Mouse (Mus musculus) MEL (cell line): ENCODE data around the gene Igsf9b. TPM values are rescaled to one million over a fixed set of nuclear protein-coding genes. Genes with fewer than 3 reads are reported as not detected.

ENCODE experiments used
- DNase-seq: peaks from one replicate; pipeline ENCODE4 v3.0.0; 2011; ENCODE audit warnings: low read depth, low spot score
- H3K27ac ChIP-seq: 2 replicates; pipeline ENCODE4 v1.5.1; 2012; ENCODE audit warnings: low read depth, mild to moderate bottlenecking, control low read depth, low read length, moderate library complexity; ENCODE audit not compliant: control insufficient read depth
- H3K27me3 ChIP-seq, 2 experiments: fragments of 150-350 bp in 1 of 2; sonication (generic) in 1 of 2; 2 replicates each; pipeline ENCODE4 v1.6.1; 2012; ENCODE audit warnings: low read length in 2 of 2, mild to moderate bottlenecking in 2 of 2, improper control_type of control experiment in 1 of 2, moderate library complexity in 1 of 2; ENCODE audit not compliant: insufficient read depth in 2 of 2, control insufficient read depth in 1 of 2
- H3K36me3 ChIP-seq, 2 experiments: 2 replicates each; pipeline ENCODE4 v1.6.1; 2012 to 2014; ENCODE audit warnings: low read length in 2 of 2, improper control_type of control experiment in 1 of 2, inconsistent platforms in 1 of 2, mild to moderate bottlenecking in 1 of 2; ENCODE audit not compliant: insufficient read depth in 2 of 2, control insufficient read depth in 1 of 2
- H3K4me1 ChIP-seq, 2 experiments: fragments of 150-350 bp in 1 of 2; sonication (generic) in 1 of 2; 2 replicates each; pipeline ENCODE4 v1.6.1; 2012; ENCODE audit warnings: low read length in 2 of 2, improper control_type of control experiment in 1 of 2, mild to moderate bottlenecking in 1 of 2; ENCODE audit not compliant: insufficient read depth in 2 of 2, control insufficient read depth in 1 of 2
- H3K4me3 ChIP-seq, 2 experiments: fragments of 150-350 bp in 1 of 2; sonication (generic) in 1 of 2; 2 replicates each; pipeline ENCODE4 v1.5.1; 2012; ENCODE audit warnings: low read depth in 2 of 2, low read length in 2 of 2, mild to moderate bottlenecking in 2 of 2, moderate library complexity in 2 of 2, control low read depth in 1 of 2, improper control_type of control experiment in 1 of 2; ENCODE audit not compliant: control insufficient read depth in 1 of 2, insufficient read depth in 1 of 2
- H3K79me2 ChIP-seq: 2 replicates; pipeline ENCODE4 v1.6.1; 2012; ENCODE audit warnings: mild to moderate bottlenecking, low read length, moderate library complexity; ENCODE audit not compliant: control insufficient read depth, poor library complexity, insufficient read depth
- H3K9ac ChIP-seq: 2 replicates; pipeline ENCODE4 v1.6.1; 2012; ENCODE audit warnings: low read depth, mild to moderate bottlenecking, control low read depth, low read length, moderate library complexity; ENCODE audit not compliant: control insufficient read depth, poor library complexity, severe bottlenecking
- H3K9me3 ChIP-seq: fragments of 150-350 bp; sonication (generic); replicated peaks from 2 replicates; pipeline ENCODE4 v1.6.1; 2012; ENCODE audit warnings: mild to moderate bottlenecking, low read length, improper control_type of control experiment, moderate library complexity; ENCODE audit not compliant: insufficient read depth
- CHD2 ChIP-seq: IDR thresholded peaks from 2 replicates; pipeline ENCODE4 v1.6.1; 2011; ENCODE audit warnings: low read length, improper control_type of control experiment
- CTCF ChIP-seq, 3 experiments: IDR thresholded peaks in 2 of 3; conservative IDR thresholded peaks in 1 of 3; 2 replicates each; pipeline ENCODE4 v1.5.1; 2011 to 2012; ENCODE audit warnings: low read length in 3 of 3, low read depth in 2 of 3, mild to moderate bottlenecking in 2 of 3, improper control_type of control experiment in 1 of 3, inconsistent platforms in 1 of 3, mixed read lengths in 1 of 3, moderate library complexity in 1 of 3; ENCODE audit not compliant: control insufficient read depth in 1 of 3, insufficient read depth in 1 of 3, poor library complexity in 1 of 3, severe bottlenecking in 1 of 3
- E2F4 ChIP-seq: IDR thresholded peaks from 2 replicates; pipeline ENCODE4 v1.6.1; 2011; ENCODE audit warnings: low read depth, low read length, improper control_type of control experiment, borderline replicate concordance
- ELF1 ChIP-seq: IDR thresholded peaks from 2 replicates; pipeline ENCODE4 v1.6.1; 2014; ENCODE audit warnings: low read depth, mild to moderate bottlenecking, inconsistent platforms, low read length, improper control_type of control experiment, moderate library complexity
- EP300 ChIP-seq, 2 experiments: IDR thresholded peaks; 2 replicates each; pipeline ENCODE4 v1.6.1; 2011; ENCODE audit warnings: improper control_type of control experiment in 2 of 2, low read length in 2 of 2, low read depth in 1 of 2, mild to moderate bottlenecking in 1 of 2
- ETS1 ChIP-seq: IDR thresholded peaks from 2 replicates; pipeline ENCODE4 v1.6.1; 2012; ENCODE audit warnings: low read depth, mild to moderate bottlenecking, inconsistent platforms, low read length, improper control_type of control experiment, moderate library complexity
- GATA1 ChIP-seq: IDR thresholded peaks from 2 replicates; pipeline ENCODE4 v1.6.1; 2011; ENCODE audit warnings: low read depth, low read length, improper control_type of control experiment
- JUND ChIP-seq: IDR thresholded peaks from 2 replicates; pipeline ENCODE4 v1.6.1; 2011; ENCODE audit warnings: low read depth, mild to moderate bottlenecking, improper control_type of control experiment, low read length
- KAT2A ChIP-seq: conservative IDR thresholded peaks from 2 replicates; pipeline ENCODE4 v1.6.1; 2012; ENCODE audit warnings: low read depth, low read length, improper control_type of control experiment, inconsistent platforms
- MAFK ChIP-seq: IDR thresholded peaks from 2 replicates; pipeline ENCODE4 v1.6.1; 2011; ENCODE audit warnings: low read depth, mild to moderate bottlenecking, low read length, improper control_type of control experiment, borderline replicate concordance
- MAZ ChIP-seq: IDR thresholded peaks from 2 replicates; pipeline ENCODE4 v1.6.1; 2012; ENCODE audit warnings: low read depth, mild to moderate bottlenecking, inconsistent platforms, low read length, improper control_type of control experiment
- MYB ChIP-seq: IDR thresholded peaks from 2 replicates; pipeline ENCODE4 v1.6.1; 2011; ENCODE audit warnings: mild to moderate bottlenecking, low read depth, low read length, improper control_type of control experiment
- MYC ChIP-seq: IDR thresholded peaks from 2 replicates; pipeline ENCODE4 v1.6.1; 2011; ENCODE audit warnings: low read depth, mild to moderate bottlenecking, low read length, improper control_type of control experiment, moderate library complexity
- NELFE ChIP-seq: IDR thresholded peaks from 2 replicates; pipeline ENCODE4 v1.6.1; 2011; ENCODE audit warnings: low read depth, low read length, improper control_type of control experiment
- POLR2A ChIP-seq, 2 experiments: IDR thresholded peaks; 2 replicates each; pipeline ENCODE4 v1.6.1; 2011 to 2012; ENCODE audit warnings: low read length in 2 of 2, mild to moderate bottlenecking in 2 of 2, control low read depth in 1 of 2, improper control_type of control experiment in 1 of 2, low read depth in 1 of 2, moderate library complexity in 1 of 2; ENCODE audit not compliant: control insufficient read depth in 1 of 2, insufficient read depth in 1 of 2, poor library complexity in 1 of 2
- SIN3A ChIP-seq: IDR thresholded peaks from 2 replicates; pipeline ENCODE4 v1.6.1; 2012; ENCODE audit warnings: low read length, improper control_type of control experiment, inconsistent platforms
- TAL1 ChIP-seq: IDR thresholded peaks from 2 replicates; pipeline ENCODE4 v1.6.1; 2012; ENCODE audit warnings: mild to moderate bottlenecking, inconsistent platforms, low read length, moderate library complexity, mixed read lengths
- TBP ChIP-seq: IDR thresholded peaks from 2 replicates; pipeline ENCODE4 v1.8.0; 2011; ENCODE audit warnings: low read depth, low read length, improper control_type of control experiment
- TCF12 ChIP-seq: IDR thresholded peaks from 2 replicates; pipeline ENCODE4 v1.6.1; 2014; ENCODE audit warnings: low read depth, mild to moderate bottlenecking, inconsistent platforms, low read length, improper control_type of control experiment, moderate library complexity
- UBTF ChIP-seq: IDR thresholded peaks from 2 replicates; pipeline ENCODE4 v1.6.1; 2012; ENCODE audit warnings: low read depth, mild to moderate bottlenecking, inconsistent platforms, low read length, improper control_type of control experiment, moderate library complexity, borderline replicate concordance; ENCODE audit not compliant: insufficient read depth
- USF2 ChIP-seq, 2 experiments: IDR thresholded peaks; 2 replicates each; pipeline ENCODE4 v1.6.1; 2011 to 2012; ENCODE audit warnings: improper control_type of control experiment in 2 of 2, low read length in 2 of 2, borderline replicate concordance in 1 of 2, inconsistent platforms in 1 of 2, low read depth in 1 of 2, mild to moderate bottlenecking in 1 of 2; ENCODE audit not compliant: insufficient read depth in 1 of 2
- ZC3H11A ChIP-seq: IDR thresholded peaks from 2 replicates; pipeline ENCODE4 v1.6.1; 2012; ENCODE audit warnings: low read depth, mild to moderate bottlenecking, inconsistent platforms, low read length, improper control_type of control experiment
- ZMIZ1 ChIP-seq: IDR thresholded peaks from 2 replicates; pipeline ENCODE4 v1.6.1; 2012; ENCODE audit warnings: low read depth, mild to moderate bottlenecking, inconsistent platforms, low read length, improper control_type of control experiment, moderate library complexity
- polyA plus RNA-seq, 2 experiments: library from polyadenylated mRNA; stranded (reverse) in 1 of 2; unstranded in 1 of 2; fragments of >175 nt in 1 of 2; fragments of >200 nt in 1 of 2; gene quantifications; 2 replicates each; pipeline versions ENCODE4 v1.2.1 to v1.2.4; 2012; ENCODE audit warnings: low replicate concordance in 2 of 2, low read depth in 1 of 2; ENCODE audit not compliant: insufficient read length in 2 of 2, insufficient read depth in 1 of 2, missing spikeins in 1 of 2
- total RNA-seq: library from RNA; depleted of rRNA; stranded (reverse); fragments of 300-350 nt; gene quantifications from 2 replicates; pipeline ENCODE4 v1.2.3, GENCODE M21; 2012

Igsf9b gene
- total and polyA plus RNA-seq, 3 experiments, result not detected

DNA sequence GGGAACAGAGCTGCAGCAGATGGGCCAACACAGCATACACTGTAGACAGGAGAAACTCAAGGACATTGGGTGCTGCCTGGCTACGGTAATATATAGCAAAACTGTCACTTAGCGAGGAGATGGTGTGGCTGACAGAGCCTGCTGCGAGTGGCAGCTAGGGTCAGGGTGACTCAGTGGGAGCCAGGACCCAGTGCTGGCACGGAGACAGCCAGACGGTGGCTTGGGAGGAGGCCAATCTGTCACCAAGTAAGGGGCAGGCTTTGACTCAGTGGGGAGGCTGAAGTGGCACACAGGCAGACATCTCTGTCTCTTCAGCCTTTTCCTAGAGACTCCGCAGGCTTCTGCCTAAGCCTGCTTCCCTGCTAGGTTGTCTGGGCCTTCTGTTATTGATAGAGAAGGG, 42.5 kb upstream of the Igsf9b start:
- Histone ChIP-seq H3K9me3 (no peaks in the 10 kb centered on the region), H3K9ac (no peak overlapping the region), H3K27me3 (no peaks in the 10 kb centered on the region), H3K36me3 (no peaks in the 10 kb centered on the region), H3K79me2 (no peaks in the 10 kb centered on the region), H3K27ac (no peak overlapping the region), H3K4me1 (no peaks in the 10 kb centered on the region), H3K4me3 (no peak overlapping the region)
- no peak for DNase-seq
- no peak for TF ChIP-seq POLR2A (IDR thresholded peaks at IDR 0.05; ENCODE audit: control insufficient read depth in 1 of 2, insufficient read depth in 1 of 2, low read depth in 1 of 2, low read length in 2 of 2, poor library complexity in 1 of 2)
- no peak for TF ChIP-seq CTCF (IDR thresholded peaks at IDR 0.05 in 2 of 3, conservative IDR thresholded peaks at IDR 0.05 in 1 of 3; ENCODE audit: control insufficient read depth in 1 of 3, insufficient read depth in 1 of 3, low read depth in 2 of 3, low read length in 3 of 3, poor library complexity in 1 of 3, severe bottlenecking in 1 of 3)
- TF ChIP-seq TAL1, result no peak
- TF ChIP-seq UBTF, result no peak
- no peak for TF ChIP-seq ZC3H11A
- no peak for TF ChIP-seq MYB
- TF ChIP-seq MYC, result no peak
- TF ChIP-seq GATA1, result no peak
- TF ChIP-seq SIN3A, result no peak
- no peak for TF ChIP-seq NELFE
- TF ChIP-seq TBP, result no peak
- TF ChIP-seq ELF1, result no peak
- no peak for TF ChIP-seq EP300 (IDR thresholded peaks at IDR 0.05; ENCODE audit: low read depth in 1 of 2, low read length in 2 of 2)

DNA sequence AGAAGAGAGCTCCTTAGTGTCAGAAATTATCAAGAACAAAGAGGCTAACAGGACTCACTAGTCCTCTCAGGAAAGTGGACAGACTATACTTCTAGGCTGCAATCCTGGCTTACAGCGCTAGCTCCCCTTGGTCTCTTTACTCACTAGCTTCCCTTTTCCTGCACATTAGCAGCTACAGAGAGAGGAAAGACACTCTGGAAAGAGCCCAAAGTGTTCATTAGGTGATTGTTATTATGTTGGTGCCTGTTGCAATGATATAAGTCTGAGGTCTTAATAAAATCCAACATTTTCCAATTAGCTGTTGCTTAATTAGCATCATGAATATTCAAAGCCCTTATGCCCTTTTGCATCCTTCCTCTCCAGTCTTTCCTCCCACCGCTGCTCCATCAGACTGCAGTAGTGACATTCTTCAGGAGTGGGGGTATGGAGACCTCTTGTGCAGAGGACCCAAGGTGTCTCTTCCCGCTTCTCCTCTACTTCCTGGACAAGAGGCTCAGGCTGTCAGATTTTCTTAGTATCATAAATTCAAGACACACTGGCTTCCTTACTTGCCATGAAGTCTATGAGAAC, 38.5 kb upstream of the Igsf9b start:
- TF ChIP-seq ZC3H11A, result no peak
- H3K9ac ChIP-seq, result no peak overlapping the region
- H3K4me3 ChIP-seq, result no peak overlapping the region
- H3K79me2 ChIP-seq, result no peaks in the 10 kb centered on the region
- no peak overlapping the region for H3K27ac ChIP-seq
- no peaks in the 10 kb centered on the region for H3K36me3 ChIP-seq
- no peak for DNase-seq
- H3K27me3 ChIP-seq, result no peaks in the 10 kb centered on the region
- no peaks in the 10 kb centered on the region for H3K4me1 ChIP-seq
- H3K9me3 ChIP-seq, result no peaks in the 10 kb centered on the region

DNA sequence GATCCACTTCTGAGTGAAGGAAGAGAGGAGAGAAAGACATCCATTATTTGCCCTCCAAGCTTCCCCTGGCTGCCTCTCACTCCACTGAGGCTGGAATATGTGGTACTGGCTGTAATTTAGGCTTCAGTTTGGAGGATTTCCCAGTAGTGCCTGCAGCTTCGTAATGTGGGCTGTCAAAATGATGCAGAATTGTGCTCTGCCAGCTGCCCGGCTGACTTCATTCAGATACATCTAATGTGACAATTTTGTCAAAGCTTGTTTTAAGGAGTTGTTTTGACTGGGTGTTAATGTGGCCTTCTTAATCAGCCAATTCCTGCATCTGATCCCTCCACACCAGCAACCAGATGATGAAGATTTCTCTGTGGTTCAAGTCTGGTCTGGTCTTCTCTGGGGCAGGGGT, 37.1 kb upstream of the Igsf9b start:
- Histone ChIP-seq H3K36me3 (no peaks in the 10 kb centered on the region), H3K9me3 (no peaks in the 10 kb centered on the region), H3K4me3 (no peak overlapping the region), H3K9ac (no peak overlapping the region), H3K4me1 (no peaks in the 10 kb centered on the region), H3K79me2 (no peaks in the 10 kb centered on the region), H3K27me3 (no peaks in the 10 kb centered on the region), H3K27ac (no peak overlapping the region)
- DNase-seq, result no peak
- TF ChIP-seq JUND (no peak), KAT2A (no peak), UBTF (no peak), ETS1 (no peak), SIN3A (no peak), MAZ (no peak), TCF12 (no peak), ELF1 (no peak), POLR2A (IDR thresholded peaks at IDR 0.05; ENCODE audit: control insufficient read depth in 1 of 2, insufficient read depth in 1 of 2, low read depth in 1 of 2, low read length in 2 of 2, poor library complexity in 1 of 2) (no peak), MAFK (no peak), ZMIZ1 (no peak), E2F4 (no peak), CHD2 (no peak), NELFE (no peak), MYB (no peak), USF2 (IDR thresholded peaks at IDR 0.05; ENCODE audit: borderline replicate concordance in 1 of 2, insufficient read depth in 1 of 2, low read depth in 1 of 2, low read length in 2 of 2) (no peak)
